Mouse (Mus musculus) adrenal gland, adult 18-20 months (tissue): ENCODE results near the gene Hsf2bp. TPM values are rescaled to one million over a fixed set of nuclear protein-coding genes. Genes with fewer than 3 reads are reported as not detected.

Experiments used
- DNase-seq, 2 experiments: peaks; one replicate each; pipeline ENCODE4 v3.0.0; 2021 to 2022; ENCODE audit warnings: low spot score in 2 of 2
- long read RNA-seq, 2 experiments: library from polyadenylated mRNA; stranded (forward); transcript quantifications; one replicate each; pipeline ENCODE4 v2.0.0; 2021
- total RNA-seq, 2 experiments: library from RNA; stranded (reverse); gene quantifications; 1 replicate in 1 of 2; 2 replicates in 1 of 2; pipeline ENCODE4 v1.2.3; 2021

The Hsf2bp gene
- total RNA-seq, result 1 to 10 TPM in 1 of 2 experiments, under 1 TPM in 1; 0.66 to 1.1 TPM
- long read RNA-seq, experiment 1, partial matches to known transcripts, result 0 of 2 reads
- long read RNA-seq, experiment 1, other reads (novel, unspliced or antisense), result 2 of 2 reads
- long read RNA-seq, experiment 2, partial matches to known transcripts, result 0 of 6 reads
- long read RNA-seq, experiment 2, other reads (novel, unspliced or antisense), result 4 of 6 reads

DNA sequence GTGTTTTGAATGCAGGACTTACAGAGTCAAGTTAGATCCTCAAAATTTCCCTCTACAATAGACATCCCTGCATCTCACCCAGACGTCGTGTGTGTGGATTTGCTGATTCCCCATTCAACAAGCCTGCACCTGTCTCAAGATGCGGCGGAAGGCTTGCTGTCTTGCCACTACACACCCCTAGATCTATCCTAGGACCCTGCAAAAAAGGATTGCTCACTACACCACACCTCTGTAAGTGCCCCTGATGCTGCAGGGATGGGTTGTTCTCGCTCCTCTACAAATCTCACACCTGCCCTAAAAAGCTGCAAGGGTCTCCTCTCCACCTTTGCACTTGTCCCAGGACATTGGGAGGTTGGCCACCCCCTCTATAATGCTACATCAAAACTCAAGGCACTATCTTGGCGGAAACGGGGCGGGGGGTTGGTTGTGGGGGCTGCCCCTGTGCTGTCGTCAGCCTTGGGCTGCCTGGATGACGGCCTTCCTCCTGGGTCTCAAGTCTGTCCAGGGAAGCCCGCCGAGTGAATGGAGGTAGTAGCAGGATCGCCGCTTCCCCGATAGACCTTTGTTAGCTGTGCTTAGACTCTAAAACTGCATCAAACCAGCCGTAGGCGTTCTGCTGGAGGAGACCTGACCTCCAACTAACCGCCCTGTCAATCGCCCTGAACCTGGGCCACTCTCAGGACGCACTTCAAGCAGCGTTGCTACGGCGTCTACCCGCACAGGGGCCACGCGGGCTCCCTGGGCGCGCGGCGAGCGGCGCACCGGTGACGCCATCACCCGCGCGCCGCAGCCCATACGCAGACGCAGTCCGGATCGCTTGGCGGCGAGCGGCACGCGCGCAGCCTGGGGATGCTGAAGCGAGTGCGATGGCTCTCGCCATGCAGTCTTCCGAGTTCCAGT is at the start of gene Hsf2bp, which contains the start of gene Rrp1b:
Gene Hsf2bp (minus strand): TSS at position 741 of the 900 bp plus-strand sequence.
Gene Rrp1b (plus strand): TSS at position 492 of the 900 bp plus-strand sequence.
- peak; percentile 70 to 75 for DNase-seq

DNA sequence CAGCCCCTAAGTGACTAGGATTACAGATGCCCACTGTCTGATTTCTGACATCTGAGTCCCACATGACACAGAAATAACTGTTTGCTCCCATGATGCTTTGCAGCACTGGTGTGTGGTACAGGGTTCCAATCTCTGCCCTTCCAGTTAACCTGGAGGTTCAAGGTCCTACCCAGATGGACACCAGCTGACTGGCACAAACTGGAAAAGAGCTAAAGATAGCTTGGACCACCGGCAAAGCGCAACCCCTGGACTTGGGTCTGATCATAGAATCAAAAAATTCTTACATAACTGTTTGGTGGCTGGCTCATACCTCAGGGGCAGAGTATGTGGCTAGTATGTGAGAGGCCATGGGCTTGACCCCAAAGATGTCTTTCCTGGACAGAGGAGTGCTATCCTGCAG is 47.2 kb upstream of the Hsf2bp start:
- no peak for DNase-seq

DNA sequence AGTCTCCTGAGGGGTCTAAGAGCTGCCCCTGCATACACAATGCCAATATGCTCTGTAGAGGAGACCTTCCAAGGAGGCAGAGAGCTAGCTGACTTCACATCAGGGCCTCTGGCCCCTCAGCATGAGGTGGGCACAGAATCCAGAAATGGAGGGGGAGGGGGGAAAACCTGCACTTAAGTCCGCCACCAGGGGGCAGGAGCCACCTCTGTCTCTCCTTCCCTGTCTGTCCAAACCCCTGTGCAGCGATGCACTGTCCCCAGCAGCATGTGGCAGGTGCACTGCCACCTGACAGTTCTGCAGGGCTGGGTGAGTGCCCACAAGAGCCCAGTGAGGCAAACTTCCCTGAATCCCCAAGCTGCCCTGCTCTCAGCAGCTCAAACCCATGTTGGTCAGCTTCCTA is 39.0 kb upstream of the Hsf2bp start:
- DNase-seq, result peak; percentile 41 to 44

DNA sequence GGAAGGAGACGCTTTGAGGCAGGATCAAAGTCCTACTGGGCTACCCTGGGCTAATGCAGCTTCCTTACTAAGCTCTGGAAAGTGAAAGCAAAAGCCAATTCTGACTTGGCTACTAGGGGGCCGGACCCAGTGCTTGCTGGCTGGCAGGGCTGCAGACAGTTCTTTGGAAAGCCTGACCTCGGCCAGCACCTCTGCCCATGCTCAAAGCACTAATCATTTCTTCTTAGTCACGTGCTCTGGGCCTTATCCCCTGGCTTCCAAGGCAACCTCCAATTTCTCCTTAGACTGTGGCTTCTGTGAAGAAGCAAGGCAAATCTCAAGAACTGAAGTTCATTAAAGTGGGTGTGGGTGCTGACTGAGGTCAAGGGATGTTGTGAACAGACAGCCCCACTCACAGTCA is 38.5 kb upstream of the Hsf2bp start:
- DNase-seq, result no peak

DNA sequence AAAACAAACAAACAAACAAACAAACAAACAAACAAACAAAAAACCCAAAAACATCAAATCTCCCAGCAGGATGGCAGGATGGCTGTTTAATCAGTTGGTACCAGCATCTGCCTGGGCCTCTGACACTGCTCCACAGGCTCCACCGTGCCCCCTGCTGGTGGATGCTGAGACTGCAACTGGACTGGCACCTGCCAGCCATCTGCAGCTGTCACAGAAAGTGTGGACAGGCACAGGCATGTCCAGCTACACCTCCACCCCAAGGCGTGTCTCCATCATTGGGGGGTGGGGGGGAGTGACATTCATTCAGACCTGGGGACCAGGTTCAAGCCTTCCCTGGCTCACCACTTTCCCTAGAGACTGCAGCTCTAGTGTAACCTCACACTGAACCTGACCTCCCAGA is 37.2 kb upstream of the Hsf2bp start:
- peak; percentile 92 to 95 for DNase-seq

DNA sequence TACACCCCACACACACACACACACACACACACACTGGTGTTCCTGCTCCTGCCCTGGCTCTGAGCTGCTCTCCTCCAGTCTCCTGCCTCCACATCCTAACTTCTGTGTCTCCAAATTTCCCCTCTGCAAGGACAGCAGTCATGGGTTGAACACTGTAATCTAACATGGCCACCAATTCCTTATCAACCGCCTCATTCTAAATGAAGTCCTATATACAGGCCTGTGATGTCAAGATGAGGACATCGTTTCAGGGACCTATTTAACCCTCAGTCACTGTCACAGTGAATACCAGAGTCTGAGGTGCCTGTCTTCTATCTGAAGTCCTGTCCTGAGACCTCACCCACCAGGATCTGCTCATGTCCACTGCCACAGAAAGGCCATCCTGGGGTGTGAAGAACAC is 32.7 kb upstream of the Hsf2bp start:
- no peak for DNase-seq

DNA sequence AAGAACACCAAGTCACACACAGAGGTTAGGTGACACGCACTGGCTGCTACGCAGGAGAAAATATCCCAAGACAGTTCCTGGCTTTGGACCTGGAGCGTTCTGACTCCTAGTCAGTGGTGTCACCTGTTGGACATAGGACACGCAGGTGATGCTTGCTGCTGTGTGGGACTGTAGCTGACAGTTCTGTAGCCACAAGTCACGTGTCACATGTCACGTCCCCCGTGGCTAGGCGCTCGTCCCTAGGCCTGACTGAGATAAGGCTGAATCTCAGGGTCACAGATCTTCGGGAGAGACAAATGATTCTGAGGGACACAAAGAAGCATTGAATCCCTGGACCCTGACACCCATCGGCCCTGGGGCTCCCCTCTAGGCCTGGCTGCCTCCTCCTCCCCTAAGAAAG is 32.2 kb upstream of the Hsf2bp start:
- peak in 1 of 2 experiments; percentile 39 for DNase-seq

DNA sequence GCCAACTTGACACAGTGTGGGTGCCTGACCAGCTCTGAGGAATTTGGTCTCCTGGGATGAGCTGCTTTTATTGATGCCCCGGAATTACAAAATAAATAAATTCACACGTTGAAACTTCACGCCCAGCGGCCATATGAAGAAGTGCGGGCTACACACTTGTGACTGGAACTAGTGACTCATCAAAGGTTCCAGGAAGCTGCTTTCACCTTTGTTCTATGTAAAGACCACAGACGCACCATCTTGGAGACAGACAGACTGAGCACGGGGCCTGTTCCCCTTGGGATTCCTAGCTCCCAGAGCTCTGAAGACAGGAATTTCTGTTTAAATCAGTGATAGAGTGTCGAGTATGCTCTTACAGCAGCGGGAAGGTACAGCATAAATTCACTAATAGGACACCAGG is 31.4 kb upstream of the Hsf2bp start:
- no peak for DNase-seq

DNA sequence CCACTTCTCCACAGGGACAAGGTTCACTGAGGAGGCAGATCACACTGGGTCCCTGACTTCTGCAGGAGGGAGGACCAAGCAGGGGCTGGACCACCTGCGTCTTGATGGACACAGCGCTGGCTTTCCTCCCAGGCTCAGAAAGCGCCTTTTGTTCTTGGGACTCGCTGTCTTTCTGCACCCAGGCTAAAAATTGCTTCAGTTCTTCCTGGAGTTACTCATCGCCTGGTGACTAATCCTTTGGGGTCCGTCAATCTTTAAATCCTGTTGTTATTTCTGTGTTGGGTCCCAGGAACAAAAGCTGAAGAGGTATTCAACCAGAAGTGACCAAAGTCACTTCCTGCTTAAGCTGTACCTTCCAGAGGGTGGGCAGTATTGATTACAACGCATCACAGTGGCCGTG is 28.6 kb upstream of the Hsf2bp start:
- peak in 1 of 2 experiments; percentile 23 for DNase-seq

DNA sequence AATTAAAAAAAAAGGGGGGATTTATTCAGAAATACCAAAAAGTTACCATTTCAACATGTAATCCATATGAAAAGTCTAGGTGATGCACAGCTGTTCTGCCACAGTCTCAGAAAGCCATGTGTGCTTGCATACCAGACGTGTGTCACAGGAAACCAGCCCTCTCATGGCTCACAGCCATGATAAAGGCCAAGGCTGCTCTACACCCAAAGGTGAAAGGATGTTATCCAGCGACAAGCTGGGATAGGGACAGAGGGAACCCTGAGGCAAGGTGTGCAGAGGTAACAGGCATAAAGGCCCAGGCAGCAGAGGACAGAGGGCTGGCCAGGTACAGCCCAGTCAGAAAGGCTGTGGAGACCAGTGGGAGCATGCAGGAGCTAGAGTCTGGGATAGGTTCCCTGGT is 27.5 kb upstream of the Hsf2bp start:
- DNase-seq, result no peak

DNA sequence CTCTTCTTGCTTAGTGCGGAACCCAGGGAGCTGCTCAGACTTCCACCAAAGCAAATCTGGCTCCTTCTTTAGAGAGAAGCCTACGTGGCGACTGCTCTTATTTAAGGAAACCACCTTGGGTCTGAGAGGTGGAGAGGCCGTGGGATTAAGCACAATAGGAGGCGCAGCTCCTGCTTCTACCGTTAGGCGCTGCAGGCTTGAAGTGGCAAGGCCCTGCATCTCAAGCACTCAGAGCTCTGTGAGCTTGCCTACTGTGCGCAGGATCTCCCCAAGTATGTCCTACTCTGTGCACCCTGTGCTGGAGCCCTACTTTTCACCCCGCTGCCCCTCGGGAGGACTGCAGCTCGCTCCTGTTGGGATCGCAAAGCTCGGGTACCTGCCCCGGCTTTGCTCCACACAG is 25.1 kb upstream of the Hsf2bp start:
- DNase-seq, result no peak

DNA sequence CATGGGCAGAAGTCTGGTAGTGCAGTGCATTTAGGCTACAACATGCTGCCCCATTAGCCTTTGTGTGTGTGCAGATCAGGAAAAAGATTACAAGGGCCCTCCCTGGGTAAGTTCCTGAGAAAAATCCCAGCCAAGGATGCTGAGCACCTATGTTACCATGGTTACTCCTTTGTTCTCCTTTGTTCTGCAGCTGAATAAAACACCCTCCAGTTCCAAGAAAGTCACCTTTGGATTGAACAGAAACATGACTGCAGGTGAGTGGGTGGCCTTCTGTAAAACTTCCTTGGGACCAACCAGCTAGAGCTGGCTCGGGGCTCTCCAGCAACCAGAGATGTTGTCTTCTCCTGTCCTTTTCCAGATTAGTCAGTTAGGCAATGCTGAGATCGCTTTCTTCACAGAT is 22.9 kb upstream of the Hsf2bp start:
- no peak for DNase-seq

DNA sequence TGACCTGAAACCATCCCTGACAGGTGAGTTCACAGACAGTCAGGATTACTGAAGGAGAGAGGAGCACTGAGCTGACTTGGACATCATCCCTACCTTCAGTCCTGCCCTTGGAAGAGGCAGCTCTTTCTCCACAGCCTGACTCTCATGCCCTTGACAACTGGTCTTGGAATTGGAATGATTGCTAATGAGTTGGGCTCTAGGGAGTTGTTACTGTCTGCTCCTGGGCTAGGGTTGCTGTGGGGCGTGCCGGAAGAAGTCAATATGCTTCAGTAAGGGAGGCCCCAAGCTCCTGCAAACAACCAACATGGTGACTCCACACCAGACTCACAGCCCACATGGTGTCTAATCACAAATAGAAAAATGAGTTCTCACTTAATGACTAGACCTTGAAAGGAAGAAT is 21.7 kb upstream of the Hsf2bp start:
- DNase-seq, result no peak

DNA sequence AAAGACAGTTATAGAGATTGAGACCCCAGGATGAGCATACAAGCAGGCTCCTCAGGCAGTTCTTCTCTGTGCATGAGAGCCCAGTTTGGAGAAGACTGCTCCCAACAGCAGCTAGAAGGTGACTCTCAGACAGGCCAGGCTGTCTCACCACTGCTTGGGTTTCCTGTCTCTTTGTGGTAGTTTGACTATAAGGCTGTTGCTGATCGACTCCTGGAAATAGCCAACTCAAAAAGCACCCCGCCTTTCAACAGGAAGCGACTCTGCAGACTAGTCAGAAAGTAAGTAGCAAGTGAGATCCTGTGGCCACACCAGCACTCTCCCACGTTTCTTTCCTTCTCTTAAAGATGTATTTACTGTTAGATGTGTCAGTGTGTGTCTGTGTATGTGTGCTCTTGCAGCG is 17.5 kb upstream of the Hsf2bp start:
- no peak for DNase-seq

DNA sequence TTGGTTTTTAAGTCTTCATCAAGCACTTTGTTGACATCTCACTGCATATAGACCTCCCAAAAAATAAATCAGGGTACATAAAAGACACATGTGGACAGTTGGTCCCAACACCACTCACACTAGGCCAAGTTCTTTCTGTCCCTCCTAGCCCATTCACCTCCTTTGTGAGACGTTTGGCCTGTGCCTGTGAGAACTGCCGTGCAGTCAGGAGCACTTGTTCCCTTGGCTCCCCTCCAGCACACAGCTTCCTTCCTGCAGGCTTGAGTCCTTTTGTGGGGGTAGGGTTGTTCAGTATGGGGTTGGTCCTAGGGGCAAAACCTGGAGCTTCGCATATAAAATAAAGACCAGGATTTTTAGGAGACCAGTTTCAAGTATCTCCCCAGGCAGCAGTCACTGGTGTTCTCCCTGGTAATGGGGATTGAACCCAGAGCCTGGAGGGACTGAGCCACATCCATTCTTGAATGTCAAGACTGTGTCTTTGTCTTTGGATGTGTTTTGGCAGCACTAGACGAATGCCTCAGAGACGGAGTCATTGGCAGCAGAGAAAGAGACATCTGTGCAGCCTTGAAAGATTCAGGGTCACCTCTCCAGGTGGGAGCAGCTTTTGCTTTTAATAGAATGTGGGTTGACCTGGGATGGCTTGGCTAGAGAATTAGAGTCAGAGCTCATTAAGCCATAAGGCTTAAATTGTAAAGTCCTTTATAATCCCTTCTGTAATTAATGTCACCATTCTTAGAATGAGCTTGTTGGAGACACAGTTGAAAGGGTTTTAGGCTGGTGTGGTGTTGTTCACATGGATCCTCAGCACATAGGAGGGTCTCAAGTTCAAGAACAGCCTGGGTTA is 16.3 kb upstream of the Hsf2bp start:
- DNase-seq, result no peak

DNA sequence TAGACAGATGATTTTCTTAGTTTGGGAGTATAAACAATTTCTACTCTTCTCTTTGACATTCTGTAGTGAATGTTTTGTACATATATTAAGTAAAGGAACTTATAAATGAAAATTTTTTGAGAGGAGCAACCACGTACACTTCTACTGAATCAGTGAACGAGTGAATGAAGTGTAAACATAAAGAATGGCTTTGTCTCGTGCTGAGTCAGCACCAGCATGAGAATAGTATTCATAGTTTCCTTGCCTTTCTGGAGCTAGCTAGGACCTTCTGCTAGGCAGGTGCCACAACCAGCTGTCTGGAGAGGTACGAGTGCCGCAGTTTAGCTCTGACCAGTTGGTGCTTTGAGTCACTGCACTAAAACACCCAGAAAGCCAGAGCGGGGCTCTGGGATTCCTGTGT is 14.5 kb upstream of the Hsf2bp start:
- no peak for DNase-seq

DNA sequence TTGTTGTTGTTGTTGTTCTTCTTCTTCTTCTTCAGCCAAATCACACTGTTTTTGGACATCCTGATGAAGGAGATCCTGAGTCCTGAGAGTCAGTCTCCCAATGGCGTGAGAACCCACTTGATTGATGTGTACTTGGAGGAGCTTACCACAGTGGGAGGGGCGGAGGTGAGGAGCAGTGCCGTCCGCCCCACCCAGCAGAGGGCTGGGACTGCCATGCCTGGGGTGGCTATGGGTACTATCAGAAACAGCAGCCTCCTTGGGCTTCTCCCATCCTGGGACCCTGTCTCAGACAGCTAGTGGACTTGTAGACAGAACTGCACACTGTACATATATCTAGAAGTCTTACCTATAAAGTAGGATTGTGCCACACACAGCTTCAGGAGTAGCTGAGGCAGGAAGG is 13.8 kb upstream of the Hsf2bp start:
- no peak for DNase-seq

DNA sequence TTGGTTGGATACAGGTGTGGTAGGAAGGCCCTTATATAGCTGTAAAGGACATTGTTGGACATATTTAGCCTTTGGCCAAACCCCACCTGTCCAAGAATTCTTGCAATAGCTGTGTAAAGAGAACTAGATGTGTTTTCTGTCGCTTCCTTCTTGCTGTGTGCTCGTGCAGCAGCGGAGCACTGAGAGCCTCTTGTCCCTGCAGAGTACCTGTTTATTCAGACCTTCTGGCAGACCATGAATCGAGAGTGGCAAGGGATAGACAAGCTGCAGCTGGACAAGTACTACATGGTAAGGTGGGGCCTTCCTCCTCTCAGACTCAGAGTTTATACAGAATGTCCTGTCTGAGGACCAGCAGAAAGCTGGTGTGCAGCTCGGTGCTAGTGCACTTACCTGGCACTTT is 12.2 kb upstream of the Hsf2bp start:
- DNase-seq, result no peak

DNA sequence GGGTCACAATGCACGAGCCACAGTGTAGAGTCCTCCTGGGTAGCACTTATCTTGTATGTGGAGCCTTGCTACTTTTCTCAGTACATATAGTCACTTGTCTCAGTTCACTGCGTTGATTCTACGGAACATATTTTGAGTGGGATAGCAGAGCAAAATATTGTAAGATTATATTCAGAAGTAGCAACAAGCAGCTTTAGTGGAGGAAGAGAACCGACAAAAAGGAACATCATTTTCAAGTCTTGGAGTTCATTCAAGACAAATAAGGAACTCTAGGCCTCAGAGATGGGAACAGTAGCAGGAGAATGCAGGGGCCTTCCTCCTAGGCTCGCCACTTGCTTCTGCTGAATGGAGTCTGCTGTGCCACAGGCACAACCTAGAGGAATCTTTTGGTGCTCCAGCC is 10.4 kb upstream of the Hsf2bp start:
- DNase-seq, result no peak

DNA sequence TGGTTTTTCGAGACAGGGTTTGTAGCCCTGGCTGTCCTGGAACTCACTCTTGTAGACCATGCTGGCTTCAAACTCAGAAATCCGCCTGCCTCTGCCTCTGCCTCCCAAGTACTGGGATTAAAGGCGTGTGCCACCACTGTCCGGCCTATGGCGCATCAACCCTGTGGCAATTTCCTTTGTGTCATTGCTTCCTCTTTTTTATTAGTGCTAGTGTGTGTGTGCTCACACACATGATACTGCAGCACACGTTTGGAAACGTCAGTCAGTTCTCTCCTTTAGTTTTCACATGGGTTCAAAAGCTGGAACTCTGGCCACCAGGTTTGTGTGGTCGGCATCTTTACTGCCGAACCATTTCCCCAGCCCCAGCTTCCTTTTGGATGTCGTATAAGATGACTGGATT is 4.1 kb upstream of the Hsf2bp start:
- no peak for DNase-seq

DNA sequence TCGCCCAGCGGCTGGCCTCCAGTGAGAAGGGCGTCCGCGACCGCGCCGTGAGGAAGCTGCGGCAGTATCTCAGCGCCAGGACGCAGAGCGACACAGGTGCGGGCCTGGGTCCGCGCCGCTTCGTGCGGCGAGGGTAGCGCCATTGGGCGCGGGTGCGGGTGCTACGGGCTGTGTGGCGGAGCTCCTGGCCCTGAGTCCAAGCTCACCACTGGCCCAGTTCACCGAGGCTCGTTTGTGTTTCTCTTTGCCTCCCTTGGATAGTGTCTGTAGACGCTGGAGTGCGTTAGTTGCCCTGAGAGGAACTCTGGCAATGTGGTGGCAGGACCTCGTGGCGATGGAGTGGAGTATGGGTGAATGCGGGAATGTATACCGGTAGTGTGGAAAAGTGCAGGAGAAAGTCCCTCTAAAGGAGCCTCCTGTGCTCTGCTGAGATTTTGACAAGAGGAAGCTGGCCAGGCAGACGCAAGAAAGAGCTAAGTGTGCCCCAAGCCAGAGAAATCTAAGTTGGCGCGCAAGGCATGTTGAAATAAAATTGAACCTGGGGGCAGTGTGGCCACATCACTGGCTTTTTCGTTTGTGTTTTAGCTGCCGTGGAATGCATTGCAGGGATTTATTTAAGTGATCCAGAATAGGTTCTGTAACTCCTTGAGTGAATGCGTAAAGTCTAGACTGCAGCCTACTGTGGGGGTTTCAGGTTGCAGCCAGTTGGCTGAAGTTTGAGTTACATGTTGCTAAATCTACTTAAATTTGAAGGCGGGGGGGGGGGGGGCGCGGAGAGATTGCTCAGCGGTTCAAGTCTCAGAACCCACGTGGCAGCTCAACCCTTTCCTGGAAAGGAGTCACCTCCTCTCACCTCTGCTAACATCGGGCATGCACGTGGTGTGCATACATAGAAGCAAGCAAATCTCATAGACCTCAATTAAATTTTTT is 625 bp upstream of the Hsf2bp start:
- no peak for DNase-seq
